Mouse (Mus musculus) midbrain, embryonic 14.5 days (tissue): ENCODE data around the gene Vinac1. TPM values are rescaled to one million over a fixed set of nuclear protein-coding genes. Genes with fewer than 3 reads are reported as not detected.
A peak's percentile ranks its signal among the peaks of the same experiment; 100 is the strongest.

Source experiments
- ATAC-seq: fragments of 200-750 bp; cut with Nextera tagmentation; 2 replicates; pipeline ENCODE4 v1.8.0; 2017; ENCODE audit warnings: moderate number of reproducible peaks, moderate library complexity; ENCODE audit not compliant: low FRiP score, low TSS enrichment
- DNase-seq: peaks from one replicate; pipeline ENCODE4 v3.0.0-alpha.2; 2015
- H3K27ac ChIP-seq: fragments of 300-500 bp; sonication (generic); replicated peaks from 2 replicates; pipeline ENCODE4 v1.5.1; 2014; ENCODE audit warnings: mild to moderate bottlenecking, low read depth, low read length, moderate library complexity
- H3K27me3 ChIP-seq: fragments of 300-500 bp; sonication (generic); 2 replicates; pipeline ENCODE4 v1.6.1; 2014; ENCODE audit warnings: low read length, control low read depth, mixed read lengths; ENCODE audit not compliant: control insufficient read depth, insufficient read depth
- H3K36me3 ChIP-seq: fragments of 300-500 bp; sonication (generic); 2 replicates; pipeline ENCODE4 v1.6.1; 2014; ENCODE audit warnings: low read length, control low read depth; ENCODE audit not compliant: control insufficient read depth, insufficient read depth
- H3K4me1 ChIP-seq: fragments of 300-500 bp; sonication (generic); 2 replicates; pipeline ENCODE4 v1.6.1; 2014; ENCODE audit warnings: mild to moderate bottlenecking, antibody characterized with exemption, low read length, control low read depth; ENCODE audit not compliant: control insufficient read depth, insufficient read depth
- H3K4me2 ChIP-seq: fragments of 300-500 bp; sonication (generic); 2 replicates; pipeline ENCODE4 v1.6.1; 2014; ENCODE audit warnings: mild to moderate bottlenecking, low read length, moderate library complexity
- H3K4me3 ChIP-seq: fragments of 300-500 bp; sonication (generic); replicated peaks from 2 replicates; pipeline ENCODE4 v1.5.1; 2014; ENCODE audit warnings: low read depth, low read length
- H3K9ac ChIP-seq: fragments of 300-500 bp; sonication (generic); replicated peaks from 2 replicates; pipeline ENCODE4 v1.6.1; 2014; ENCODE audit warnings: mild to moderate bottlenecking, low read length, moderate library complexity
- H3K9me3 ChIP-seq: fragments of 300-500 bp; sonication (generic); 2 replicates; pipeline ENCODE4 v1.6.1; 2016; ENCODE audit warnings: low read length, control low read depth, mixed read lengths; ENCODE audit not compliant: control insufficient read depth
- WGBS: fragments of 180-500 bp; shearing (Covaris S2); extraction: QIAGEN DNeasy Blood & Tissue Kit; methylation state at CpG from one replicate; pipeline ENCODE4 v1.1.7; 2014; 5-methylcytosine and 5-hydroxymethylcytosine counted together
- polyA plus RNA-seq: library from polyadenylated mRNA; unstranded; fragments of >200 nt; fragmentation: Nextera tagmentation; extraction: Ambion mirVana; gene quantifications from 2 replicates; pipeline ENCODE4 v1.2.1, GENCODE M21; 2014

The Vinac1 gene
- polyA plus RNA-seq, 1 experiment from 2014 or later, result 1.1 TPM

- Histone ChIP-seq H3K4me2 (no peak overlapping the region), H3K9me3 (no peaks in the 10 kb centered on the region), H3K27ac (no peak overlapping the region), H3K27me3 (no peaks in the 10 kb centered on the region), H3K9ac (no peak overlapping the region), H3K4me3 (no peak overlapping the region), H3K4me1 (no peaks in the 10 kb centered on the region), H3K36me3 (peaks cover 63% of the 10 kb centered on the region)
- 83% methylated on average over 3 of the region's 3 CpGs for WGBS
- DNase-seq, result peak; percentile 46
- no peak for ATAC-seq
These were observed 30.3 kb upstream of the Vinac1 start for GRCm38 (mm10) chr2:129078313-129078712.

GRCm38 (mm10) chr2:129070296-129070695, 22.3 kb upstream of the Vinac1 start:
- 93% methylated on average over 3 of the region's 3 CpGs for WGBS
- Histone ChIP-seq H3K9me3 (no peaks in the 10 kb centered on the region), H3K4me1 (peaks cover 15% of the 10 kb centered on the region), H3K4me3 (no peak overlapping the region), H3K27me3 (no peaks in the 10 kb centered on the region), H3K36me3 (peaks cover 5% of the 10 kb centered on the region; the same call in 1 of the 2 replicates), H3K4me2 (no peak overlapping the region), H3K9ac (no peak overlapping the region), H3K27ac (no peak overlapping the region)
- DNase-seq (no peak), ATAC-seq (no peak)

GRCm38 (mm10) chr2:129066326-129066725, 18.4 kb upstream of the Vinac1 start:
- peak overlapping the region; percentile 81 for H3K27ac ChIP-seq
- peaks cover 5% of the 10 kb centered on the region; the same call in 1 of the 2 replicates for H3K36me3 ChIP-seq
- peaks cover 15% of the 10 kb centered on the region for H3K4me1 ChIP-seq
- H3K9ac ChIP-seq, result peak overlapping the region; percentile 84
- ATAC-seq, result peak; percentile 69
- WGBS, result under 1% methylated on average over 20 of the region's 20 CpGs
- DNase-seq, result peak; percentile 75
- H3K27me3 ChIP-seq, result no peaks in the 10 kb centered on the region
- H3K4me3 ChIP-seq, result peak overlapping the region; percentile 90
- peak overlapping the region; percentile 75 for H3K4me2 ChIP-seq
- no peaks in the 10 kb centered on the region for H3K9me3 ChIP-seq

- WGBS, result 1% methylated on average over 62 of the region's 62 CpGs
- Histone ChIP-seq H3K27me3 (no peaks in the 10 kb centered on the region), H3K27ac (peak within 1 kb of the TSS; percentile 81), H3K4me2 (peak within 1 kb of the TSS; percentile 75), H3K4me1 (peaks cover 15% of the 10 kb centered on the region), H3K36me3 (peaks cover 5% of the 10 kb centered on the region; the same call in 1 of the 2 replicates), H3K4me3 (peak within 1 kb of the TSS; percentile 90), H3K9me3 (no peaks in the 10 kb centered on the region), H3K9ac (peak within 1 kb of the TSS; percentile 84)
- DNase-seq (peak; percentile 91), ATAC-seq (peak; percentile 95)
These were observed 17.7 kb upstream of the Vinac1 start, which contains the start of gene Ttl for GRCm38 (mm10) chr2:129065437-129066282. Gene Ttl, plus strand, starts transcription at chr2:129065942.

- Histone ChIP-seq H3K4me2 (no peak overlapping the region), H3K27ac (no peak overlapping the region), H3K4me1 (no peaks in the 10 kb centered on the region; the same call in 1 of the 2 replicates), H3K9me3 (no peaks in the 10 kb centered on the region), H3K4me3 (no peak overlapping the region), H3K9ac (no peak overlapping the region), H3K27me3 (no peaks in the 10 kb centered on the region), H3K36me3 (no peaks in the 10 kb centered on the region)
- no peak for ATAC-seq
- 80% methylated on average over 10 of the region's 10 CpGs for WGBS
- DNase-seq, result no peak
These were observed 13.6 kb upstream of the Vinac1 start for GRCm38 (mm10) chr2:129061456-129062059.

- DNase-seq, result no peak
- Histone ChIP-seq H3K9ac (no peak overlapping the region), H3K9me3 (no peaks in the 10 kb centered on the region), H3K4me2 (no peak overlapping the region), H3K36me3 (no peaks in the 10 kb centered on the region), H3K4me3 (no peak overlapping the region), H3K4me1 (no peaks in the 10 kb centered on the region), H3K27ac (no peak overlapping the region), H3K27me3 (no peaks in the 10 kb centered on the region)
- no peak for ATAC-seq
- WGBS, result 95% methylated on average over 6 of the region's 6 CpGs
These were observed 10.0 kb upstream of the Vinac1 start for GRCm38 (mm10) chr2:129057920-129058361.

GRCm38 (mm10) chr2:129057256-129057655, 9.3 kb upstream of the Vinac1 start:
- ATAC-seq (no peak), DNase-seq (no peak)
- Histone ChIP-seq H3K4me3 (no peak overlapping the region), H3K27me3 (no peaks in the 10 kb centered on the region), H3K9ac (no peak overlapping the region), H3K4me2 (no peak overlapping the region), H3K4me1 (no peaks in the 10 kb centered on the region), H3K36me3 (no peaks in the 10 kb centered on the region), H3K27ac (no peak overlapping the region), H3K9me3 (no peaks in the 10 kb centered on the region)
- WGBS, result 97% methylated on average over 8 of the region's 8 CpGs

GRCm38 (mm10) chr2:129056597-129056996, 8.6 kb upstream of the Vinac1 start:
- ATAC-seq, result no peak
- 41% methylated on average over 9 of the region's 9 CpGs for WGBS
- Histone ChIP-seq H3K36me3 (no peaks in the 10 kb centered on the region), H3K27me3 (no peaks in the 10 kb centered on the region), H3K27ac (no peak overlapping the region), H3K9me3 (no peaks in the 10 kb centered on the region), H3K4me2 (no peak overlapping the region), H3K9ac (no peak overlapping the region), H3K4me3 (no peak overlapping the region), H3K4me1 (no peaks in the 10 kb centered on the region)
- DNase-seq, result peak; percentile 26
